Mouse (Mus musculus) limb, embryonic 12.5 days (tissue): Measurements from ENCODE around the gene Exoc3l2. TPM values are rescaled to one million over a fixed set of nuclear protein-coding genes. Genes with fewer than 3 reads are reported as not detected.

ENCODE experiments used
- ATAC-seq: fragments of 200-750 bp; cut with Nextera tagmentation; 2 replicates; pipeline ENCODE4 v1.8.0; 2017; ENCODE audit warnings: low read depth, moderate TSS enrichment; ENCODE audit not compliant: insufficient number of reproducible peaks, insufficient read depth, low FRiP score, low TSS enrichment
- H3K27ac ChIP-seq: fragments of 300-500 bp; sonication (generic); 2 replicates; pipeline ENCODE4 v1.5.1; 2016; ENCODE audit warnings: mild to moderate bottlenecking, moderate library complexity
- H3K27me3 ChIP-seq: fragments of 300-500 bp; sonication (generic); 2 replicates; pipeline ENCODE4 v1.6.1; 2016; ENCODE audit warnings: mild to moderate bottlenecking, moderate library complexity
- H3K36me3 ChIP-seq: fragments of 300-500 bp; sonication (generic); 2 replicates; pipeline ENCODE4 v1.6.1; 2016; ENCODE audit warnings: mild to moderate bottlenecking, moderate library complexity
- H3K4me1 ChIP-seq: fragments of 300-500 bp; sonication (generic); replicated peaks from 2 replicates; pipeline ENCODE4 v1.6.1; 2016
- H3K4me2 ChIP-seq: fragments of 300-500 bp; sonication (generic); 2 replicates; pipeline ENCODE4 v1.6.1; 2016; ENCODE audit warnings: mild to moderate bottlenecking, moderate library complexity
- H3K4me3 ChIP-seq: fragments of 300-500 bp; sonication (generic); replicated peaks from 2 replicates; pipeline ENCODE4 v1.5.1; 2016; ENCODE audit warnings: mild to moderate bottlenecking
- H3K9ac ChIP-seq: fragments of 300-500 bp; sonication (generic); replicated peaks from 2 replicates; pipeline ENCODE4 v1.6.1; 2016; ENCODE audit warnings: mild to moderate bottlenecking, moderate library complexity
- H3K9me3 ChIP-seq: fragments of 300-500 bp; sonication (generic); 2 replicates; pipeline ENCODE4 v1.6.1; 2016; ENCODE audit warnings: mild to moderate bottlenecking, moderate library complexity
- WGBS: fragments of 180-500 bp; shearing (Covaris S2); methylation state at CpG from one replicate; pipeline ENCODE4 v1.1.7; 2016; 5-methylcytosine and 5-hydroxymethylcytosine counted together
- polyA plus RNA-seq: library from polyadenylated mRNA; unstranded; fragments of >200 nt; fragmentation: Nextera tagmentation; extraction: Ambion mirVana; gene quantifications from 2 replicates; pipeline ENCODE4 v1.2.1, GENCODE M21; 2016

Gene Exoc3l2
- polyA plus RNA-seq, 1 experiment from 2014 or later, result 1.5 TPM

- 97% methylated on average over 7 of the region's 7 CpGs for WGBS
- Histone ChIP-seq H3K27ac (no peak overlapping the region), H3K27me3 (no peaks in the 10 kb centered on the region), H3K9ac (0 out of 2 replicates have a peak overlapping the region, but pooled peaks have one; percentile 92), H3K4me3 (peak overlapping the region; percentile 91), H3K4me1 (peaks cover 16% of the 10 kb centered on the region), H3K4me2 (peak overlapping the region; percentile 97), H3K9me3 (no peaks in the 10 kb centered on the region), H3K36me3 (peaks cover 41% of the 10 kb centered on the region)
- no peak for ATAC-seq
Measured at GRCm38 (mm10) chr7:19456628-19457027, 6.5 kb upstream of the Exoc3l2 start.

DNA sequence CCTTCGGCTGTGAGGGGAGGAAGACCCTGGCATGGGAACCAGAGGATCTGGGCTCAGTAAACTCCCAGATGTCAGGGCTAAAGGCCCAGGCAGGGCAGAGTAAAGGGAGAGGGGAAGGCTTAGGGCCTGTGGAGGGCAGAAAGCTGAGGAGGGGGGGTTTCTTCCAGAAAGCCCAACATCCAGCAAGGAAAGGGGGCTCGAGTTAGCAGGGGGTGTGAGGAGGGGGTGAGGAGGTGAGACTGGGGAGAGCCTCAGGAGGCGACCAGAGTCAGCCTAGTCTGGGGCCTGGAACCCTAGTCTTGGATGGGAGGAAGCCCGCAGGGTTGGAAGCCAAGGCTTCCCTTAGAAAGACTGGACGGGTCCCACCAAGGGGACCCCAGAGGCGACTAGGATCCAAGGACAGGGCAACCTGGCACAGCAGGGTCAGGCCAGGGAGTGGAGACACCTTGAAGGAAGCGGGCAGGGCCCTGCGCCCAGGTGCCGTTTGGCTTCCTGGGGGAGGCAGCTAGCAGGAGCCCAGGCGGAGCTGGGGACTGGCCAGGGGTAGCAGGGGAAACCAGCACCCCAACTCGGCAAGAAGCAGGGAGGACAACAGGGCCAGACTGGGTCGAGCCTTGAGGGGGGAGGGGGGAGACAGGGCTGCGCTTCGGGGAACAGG lies 5.6 kb upstream of the Exoc3l2 start:
- Histone ChIP-seq H3K27me3 (no peaks in the 10 kb centered on the region), H3K4me1 (peaks cover 23% of the 10 kb centered on the region), H3K9me3 (no peaks in the 10 kb centered on the region), H3K4me3 (peak overlapping the region; percentile 91), H3K27ac (peak overlapping the region; percentile 75), H3K9ac (peak overlapping the region; percentile 92), H3K36me3 (peaks cover 31% of the 10 kb centered on the region), H3K4me2 (peak overlapping the region; percentile 97)
- peak; percentile 1; the same call in 1 of the 2 replicates for ATAC-seq
- WGBS, result 8% methylated on average over 14 of the region's 14 CpGs

DNA sequence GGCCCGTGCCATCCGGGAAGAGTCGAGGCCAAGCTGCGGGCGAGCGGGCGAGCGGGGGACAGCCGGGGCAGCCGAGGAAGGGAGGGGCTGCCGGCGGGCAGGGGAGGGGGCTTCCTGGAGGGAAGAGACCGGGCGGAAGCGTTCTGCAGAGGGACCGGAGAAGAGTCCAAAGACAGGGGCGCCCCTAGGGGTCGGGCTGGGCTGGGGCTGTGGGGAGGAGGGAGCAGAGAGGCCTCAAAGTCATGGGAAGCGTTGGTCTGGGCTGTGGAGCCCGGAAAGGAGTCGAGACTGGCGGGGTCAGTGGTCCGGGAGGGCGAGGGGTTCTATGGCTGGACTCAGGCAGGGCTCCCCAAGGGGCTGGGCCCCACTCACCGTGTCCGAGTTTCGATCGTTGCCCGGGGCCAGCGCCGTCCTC lies 5.1 kb upstream of the Exoc3l2 start:
- Histone ChIP-seq H3K9me3 (no peaks in the 10 kb centered on the region), H3K9ac (peak overlapping the region; percentile 92), H3K27ac (peak overlapping the region; percentile 75), H3K4me3 (peak overlapping the region; percentile 91), H3K4me2 (peak overlapping the region; percentile 97), H3K4me1 (peaks cover 28% of the 10 kb centered on the region), H3K27me3 (no peaks in the 10 kb centered on the region), H3K36me3 (peaks cover 30% of the 10 kb centered on the region)
- WGBS, result under 1% methylated on average over 31 of the region's 31 CpGs
- ATAC-seq, result peak; percentile 50

DNA sequence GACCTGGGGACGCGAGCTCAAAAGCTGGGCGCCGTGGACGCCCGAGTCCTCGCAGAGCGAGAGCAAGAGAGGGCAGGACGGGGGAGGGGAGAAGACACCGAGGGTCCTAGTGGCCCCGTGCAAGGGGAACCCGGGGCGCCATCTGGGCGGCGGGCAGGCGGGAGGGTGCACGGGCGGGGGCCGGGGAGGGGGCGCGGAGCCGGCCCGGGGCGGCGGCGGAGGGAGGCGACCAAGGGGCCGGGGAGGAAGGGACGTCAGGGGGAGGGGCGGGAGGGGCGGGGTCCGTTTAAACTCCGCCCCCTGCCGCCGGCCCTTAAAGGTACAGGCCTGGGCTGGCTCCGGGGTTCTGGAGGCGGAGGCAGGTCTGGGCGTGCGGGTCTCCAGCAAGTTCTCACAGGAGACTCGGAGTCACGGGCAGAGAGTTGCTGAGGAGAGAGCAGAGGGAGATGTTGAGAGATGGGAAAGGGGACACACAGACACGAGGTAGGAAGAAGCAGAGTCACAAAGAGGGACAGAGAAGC lies 4.5 kb upstream of the Exoc3l2 start, which contains the start of gene Mark4:
Gene Mark4 (minus strand): TSS at position 231 of the 521 bp plus-strand sequence.
- 2% methylated on average over 28 of the region's 42 CpGs for WGBS
- H3K27ac ChIP-seq, result peak within 1 kb of the TSS; percentile 75
- no peaks in the 10 kb centered on the region for H3K9me3 ChIP-seq
- peak; percentile 84 for ATAC-seq
- H3K27me3 ChIP-seq, result no peaks in the 10 kb centered on the region
- peaks cover 26% of the 10 kb centered on the region for H3K36me3 ChIP-seq
- peak within 1 kb of the TSS; percentile 97 for H3K4me2 ChIP-seq
- peaks cover 34% of the 10 kb centered on the region for H3K4me1 ChIP-seq
- peak within 1 kb of the TSS; percentile 92 for H3K9ac ChIP-seq
- H3K4me3 ChIP-seq, result peak within 1 kb of the TSS; percentile 91

DNA sequence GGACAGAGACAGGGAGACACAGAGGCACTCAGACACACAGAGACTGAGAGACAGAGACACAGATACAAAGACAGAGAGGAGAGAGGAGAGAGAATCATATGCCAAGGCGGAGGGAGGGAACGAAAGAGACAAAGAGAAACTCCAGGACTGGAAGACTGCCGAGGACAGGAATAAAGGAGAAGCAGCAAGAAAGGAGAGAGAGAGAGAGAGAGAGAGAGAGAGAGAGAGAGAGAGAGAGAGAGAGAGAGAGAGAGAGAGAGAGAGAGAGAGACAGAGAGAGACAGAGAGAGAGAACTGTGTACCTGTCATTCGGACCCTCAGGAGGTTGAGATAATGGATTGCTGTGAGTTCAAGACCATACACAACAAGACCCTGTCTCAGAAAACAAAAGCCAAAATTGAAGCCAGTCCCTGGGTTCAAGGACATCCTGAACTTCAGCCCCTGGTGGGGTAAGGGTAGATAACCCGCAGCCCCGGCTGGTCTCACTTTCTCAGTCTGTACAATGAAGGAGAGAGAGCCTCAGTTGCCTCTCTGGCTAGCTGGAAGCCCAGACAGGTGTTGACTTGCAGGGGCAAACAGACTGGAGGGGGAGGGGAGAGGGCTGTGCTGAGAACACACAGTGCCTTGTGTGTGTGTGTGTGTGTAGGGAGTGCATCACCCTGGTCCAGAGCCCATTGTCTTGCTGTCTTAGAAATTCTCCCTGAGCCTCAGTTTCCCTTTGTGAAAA lies 3.8 kb upstream of the Exoc3l2 start:
- Histone ChIP-seq H3K9ac (peak overlapping the region; percentile 92), H3K4me1 (peaks cover 39% of the 10 kb centered on the region), H3K4me2 (peak overlapping the region; percentile 97), H3K36me3 (peaks cover 22% of the 10 kb centered on the region), H3K27ac (peak overlapping the region; percentile 57; the same call in 1 of the 2 replicates), H3K9me3 (no peaks in the 10 kb centered on the region), H3K4me3 (peak overlapping the region; percentile 91), H3K27me3 (no peaks in the 10 kb centered on the region)
- WGBS, result 21% methylated on average over 6 of the region's 6 CpGs
- no peak for ATAC-seq

DNA sequence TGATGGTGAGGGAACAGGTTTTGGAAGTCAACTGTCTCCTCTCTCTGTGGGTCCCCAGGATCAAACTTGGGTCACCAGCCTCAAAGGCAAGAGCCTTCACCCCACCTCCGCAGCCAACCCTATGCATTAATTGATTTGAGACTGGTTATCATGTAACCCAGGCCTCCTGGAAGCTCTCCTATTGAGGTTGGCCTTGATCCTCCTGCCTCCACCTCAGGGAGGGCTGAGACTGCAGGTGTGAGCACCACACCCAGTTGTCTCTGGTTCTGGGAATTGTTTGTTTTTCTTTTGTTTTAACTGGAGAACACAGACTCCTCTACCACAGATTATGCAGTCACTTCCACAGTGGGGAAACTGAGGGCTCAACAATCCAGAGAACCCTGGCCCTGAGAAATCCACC lies 2.6 kb upstream of the Exoc3l2 start:
- Histone ChIP-seq H3K4me3 (no peak overlapping the region), H3K9ac (no peak overlapping the region), H3K4me2 (no peak overlapping the region), H3K27me3 (no peaks in the 10 kb centered on the region), H3K27ac (no peak overlapping the region), H3K9me3 (no peaks in the 10 kb centered on the region), H3K36me3 (peaks cover 12% of the 10 kb centered on the region), H3K4me1 (peaks cover 50% of the 10 kb centered on the region)
- no peak for ATAC-seq
- WGBS, result 71% methylated on average over 1 of the region's 1 CpGs

GRCm38 (mm10) chr7:19461488-19461887 lies 1.6 kb upstream of the Exoc3l2 start:
- Histone ChIP-seq H3K4me3 (no peak overlapping the region), H3K4me1 (peaks cover 49% of the 10 kb centered on the region), H3K9me3 (no peaks in the 10 kb centered on the region), H3K4me2 (peak overlapping the region; percentile 26; the same call in 1 of the 2 replicates), H3K27me3 (0 out of 2 replicates have a peak, but pooled peaks cover 3% of the 10 kb centered on the region), H3K27ac (no peak overlapping the region), H3K36me3 (peaks cover 2% of the 10 kb centered on the region; the same call in 1 of the 2 replicates), H3K9ac (no peak overlapping the region)
- 16% methylated on average over 6 of the region's 6 CpGs for WGBS
- no peak for ATAC-seq

DNA sequence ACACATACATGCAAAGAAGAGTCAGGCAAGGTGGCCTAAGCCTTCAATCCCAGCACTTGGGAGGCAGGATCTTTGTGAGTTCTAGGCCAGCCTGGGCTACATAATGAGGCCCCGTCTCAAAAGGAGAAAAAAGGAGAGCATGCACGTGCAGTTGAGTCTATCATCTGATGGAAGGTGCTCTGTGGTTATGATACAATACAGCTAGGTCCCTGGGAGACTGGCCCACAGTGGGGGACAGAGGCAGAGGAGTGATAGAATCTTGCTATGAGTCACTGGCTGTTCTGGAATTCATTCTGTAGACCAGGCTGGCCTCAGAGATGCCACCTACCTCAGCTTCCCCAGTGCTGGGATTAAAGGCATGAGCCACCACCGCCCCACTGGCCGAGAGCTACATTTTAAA lies 688 bp upstream of the Exoc3l2 start:
- Histone ChIP-seq H3K9ac (no peak overlapping the region), H3K36me3 (no peaks in the 10 kb centered on the region), H3K4me3 (no peak overlapping the region), H3K9me3 (no peaks in the 10 kb centered on the region), H3K27me3 (peaks cover 11% of the 10 kb centered on the region; the same call in 1 of the 2 replicates), H3K27ac (no peak overlapping the region), H3K4me1 (peaks cover 39% of the 10 kb centered on the region), H3K4me2 (no peak overlapping the region)
- no peak for ATAC-seq
- 62% methylated on average over 4 of the region's 4 CpGs for whole genome bisulfite sequencing

GRCm38 (mm10) chr7:19464367-19465307 lies 1.5 kb downstream of the Exoc3l2 start:
- Histone ChIP-seq H3K36me3 (no peaks in the 10 kb centered on the region), H3K4me1 (peaks cover 38% of the 10 kb centered on the region), H3K4me2 (peak overlapping the region; percentile 53), H3K4me3 (peak overlapping the region; percentile 23; the same call in 1 of the 2 replicates), H3K27me3 (peaks cover 31% of the 10 kb centered on the region), H3K9me3 (no peaks in the 10 kb centered on the region), H3K27ac (peak overlapping the region; percentile 89), H3K9ac (peak overlapping the region; percentile 42)
- peak; percentile 67 for ATAC-seq
- WGBS, result 6% methylated on average over 22 of the region's 22 CpGs

GRCm38 (mm10) chr7:19466602-19467145 lies 3.5 kb downstream of the Exoc3l2 start:
- no peaks in the 10 kb centered on the region for H3K9me3 ChIP-seq
- H3K27ac ChIP-seq, result no peak overlapping the region
- no peak overlapping the region for H3K9ac ChIP-seq
- no peak overlapping the region for H3K4me2 ChIP-seq
- ATAC-seq, result no peak
- H3K27me3 ChIP-seq, result peaks cover 48% of the 10 kb centered on the region
- peaks cover 37% of the 10 kb centered on the region for H3K4me1 ChIP-seq
- WGBS, result 67% methylated on average over 5 of the region's 5 CpGs
- no peak overlapping the region for H3K4me3 ChIP-seq
- H3K36me3 ChIP-seq, result no peaks in the 10 kb centered on the region
